Mouse (Mus musculus) forebrain, embryonic 16.5 days (tissue): ENCODE measurements around the gene Slc16a8. TPM values are rescaled to one million over a fixed set of nuclear protein-coding genes. Genes with fewer than 3 reads are reported as not detected.
A peak's percentile ranks its signal among the peaks of the same experiment; 100 is the strongest.

Experiments used
- ATAC-seq: fragments of 200-750 bp; cut with Nextera tagmentation; 2 replicates; pipeline ENCODE4 v1.8.0; 2017; ENCODE audit warnings: mild to moderate bottlenecking, moderate library complexity
- H3K27ac ChIP-seq: fragments of 300-500 bp; sonication (generic); 2 replicates; pipeline ENCODE4 v1.5.1; 2014; ENCODE audit warnings: low read length, control low read depth
- H3K27me3 ChIP-seq: fragments of 300-500 bp; sonication (generic); replicated peaks from 2 replicates; pipeline ENCODE4 v1.6.1; 2014; ENCODE audit warnings: low read length; ENCODE audit not compliant: control insufficient read depth, insufficient read depth
- H3K36me3 ChIP-seq: fragments of 300-500 bp; sonication (generic); 2 replicates; pipeline ENCODE4 v1.6.1; 2014; ENCODE audit not compliant: control insufficient read depth, insufficient read depth
- H3K4me1 ChIP-seq: fragments of 300-500 bp; sonication (generic); replicated peaks from 2 replicates; pipeline ENCODE4 v1.6.1; 2014; ENCODE audit warnings: low read length; ENCODE audit not compliant: control insufficient read depth, insufficient read depth
- H3K4me2 ChIP-seq: fragments of 300-500 bp; sonication (generic); 2 replicates; pipeline ENCODE4 v1.6.1; 2014; ENCODE audit warnings: mild to moderate bottlenecking, low read length, control low read depth
- H3K4me3 ChIP-seq: fragments of 300-500 bp; sonication (generic); replicated peaks from 2 replicates; pipeline ENCODE4 v1.5.1; 2014; ENCODE audit warnings: mild to moderate bottlenecking, low read length, control low read depth
- H3K9ac ChIP-seq: fragments of 300-500 bp; sonication (generic); replicated peaks from 2 replicates; pipeline ENCODE4 v1.6.1; 2014; ENCODE audit warnings: low read depth, low read length, control low read depth
- H3K9me3 ChIP-seq: fragments of 300-500 bp; sonication (generic); 2 replicates; pipeline ENCODE4 v1.6.1; 2016; ENCODE audit warnings: low read length; ENCODE audit not compliant: control insufficient read depth
- WGBS: fragments of 180-500 bp; shearing (Covaris S2); extraction: QIAGEN DNeasy Blood & Tissue Kit; methylation state at CpG from one replicate; pipeline ENCODE4 v1.1.7; 2014; 5-methylcytosine and 5-hydroxymethylcytosine counted together
- polyA plus RNA-seq: library from polyadenylated mRNA; unstranded; fragments of >200 nt; fragmentation: Nextera tagmentation; extraction: Ambion mirVana; gene quantifications from 2 replicates; pipeline ENCODE4 v1.2.1, GENCODE M21; 2015

The Slc16a8 gene
- polyA plus RNA-seq, 1 experiment from 2014 or later, result 0.62 TPM

DNA sequence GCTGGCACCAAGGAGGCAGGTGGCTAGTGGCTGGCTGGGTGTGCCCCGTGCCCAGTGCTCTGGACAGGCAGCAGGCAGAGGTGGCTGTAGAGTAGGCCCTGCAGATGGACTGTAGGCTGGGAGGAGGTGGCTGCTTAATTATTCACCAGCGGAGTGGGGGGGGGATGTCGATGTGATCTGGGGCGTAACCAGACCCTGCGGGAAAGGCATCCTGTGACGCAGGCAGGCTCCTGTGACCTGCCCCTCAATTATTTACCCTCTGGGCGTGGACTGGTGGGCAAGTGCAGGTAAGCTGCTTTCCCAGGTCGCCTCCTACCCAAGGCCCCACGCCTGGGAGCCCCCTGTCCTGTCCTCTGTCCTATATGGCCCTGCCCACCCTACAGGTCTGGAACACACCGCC is 30.8 kb upstream of the Slc16a8 start, which contains the start of gene Baiap2l2:
Gene Baiap2l2, minus strand, starts transcription at position 139 of the 400 bp plus-strand sequence.
- WGBS, result 69% methylated on average over 10 of the region's 10 CpGs
- ATAC-seq, result no peak

GRCm38 (mm10) chr15:79283371-79283770 is 28.8 kb upstream of the Slc16a8 start:
- no peak for ATAC-seq
- no peak overlapping the region for H3K9ac ChIP-seq
- H3K4me2 ChIP-seq, result no peak overlapping the region
- WGBS, result 87% methylated on average over 4 of the region's 4 CpGs
- H3K9me3 ChIP-seq, result no peaks in the 10 kb centered on the region
- H3K27me3 ChIP-seq, result no peaks in the 10 kb centered on the region
- H3K4me1 ChIP-seq, result no peaks in the 10 kb centered on the region
- no peak overlapping the region for H3K4me3 ChIP-seq
- no peaks in the 10 kb centered on the region for H3K36me3 ChIP-seq
- no peak overlapping the region for H3K27ac ChIP-seq

More for the DNA sequence above, 30.8 kb upstream of the Slc16a8 start, which contains the start of gene Baiap2l2:
- no peaks in the 10 kb centered on the region for H3K4me1 ChIP-seq
- H3K9me3 ChIP-seq, result no peaks in the 10 kb centered on the region
- H3K27ac ChIP-seq, result no peak within 1 kb of the TSS
- H3K27me3 ChIP-seq, result no peaks in the 10 kb centered on the region
- H3K4me3 ChIP-seq, result no peak within 1 kb of the TSS
- no peak within 1 kb of the TSS for H3K9ac ChIP-seq
- no peaks in the 10 kb centered on the region for H3K36me3 ChIP-seq
- H3K4me2 ChIP-seq, result no peak within 1 kb of the TSS

- 85% methylated on average over 5 of the region's 5 CpGs for WGBS
- no peak overlapping the region for H3K9ac ChIP-seq
- H3K4me2 ChIP-seq, result no peak overlapping the region
- H3K4me1 ChIP-seq, result no peaks in the 10 kb centered on the region
- no peak overlapping the region for H3K4me3 ChIP-seq
- H3K36me3 ChIP-seq, result no peaks in the 10 kb centered on the region
- no peak overlapping the region for H3K27ac ChIP-seq
- no peaks in the 10 kb centered on the region for H3K9me3 ChIP-seq
- ATAC-seq, result no peak
- no peaks in the 10 kb centered on the region for H3K27me3 ChIP-seq
These were observed 27.9 kb upstream of the Slc16a8 start for GRCm38 (mm10) chr15:79282434-79282833.

- no peak for ATAC-seq
- H3K27ac ChIP-seq, result no peak overlapping the region
- no peak overlapping the region for H3K4me3 ChIP-seq
- H3K9ac ChIP-seq, result no peak overlapping the region
- no peaks in the 10 kb centered on the region for H3K4me1 ChIP-seq
- H3K36me3 ChIP-seq, result no peaks in the 10 kb centered on the region
- H3K4me2 ChIP-seq, result no peak overlapping the region
- no peaks in the 10 kb centered on the region for H3K9me3 ChIP-seq
- H3K27me3 ChIP-seq, result no peaks in the 10 kb centered on the region
- WGBS, result 89% methylated on average over 1 of the region's 1 CpGs
These were observed 26.8 kb upstream of the Slc16a8 start for GRCm38 (mm10) chr15:79281389-79281788.

DNA sequence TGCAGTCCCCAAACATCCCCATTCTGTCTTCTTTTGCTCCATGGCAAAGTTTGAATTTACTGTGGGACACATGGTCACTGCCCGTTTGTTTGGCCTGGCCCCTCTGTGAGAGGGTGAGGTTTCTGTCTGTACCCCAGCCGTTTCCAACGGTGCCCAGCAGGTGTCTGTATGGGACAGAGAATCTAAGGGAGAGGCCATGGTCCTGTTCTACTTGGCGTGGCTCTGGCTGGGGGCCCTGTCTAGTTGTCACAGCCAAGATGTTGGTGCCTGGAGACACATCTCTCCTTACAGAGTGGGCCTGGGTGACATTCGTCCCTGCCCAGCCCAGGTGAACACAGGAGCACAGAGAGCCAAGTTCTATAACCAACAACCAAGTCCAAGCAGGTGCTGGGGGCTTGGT is 26.3 kb upstream of the Slc16a8 start:
- Histone ChIP-seq H3K27me3 (no peaks in the 10 kb centered on the region), H3K4me1 (no peaks in the 10 kb centered on the region), H3K4me2 (no peak overlapping the region), H3K9ac (no peak overlapping the region), H3K9me3 (no peaks in the 10 kb centered on the region), H3K4me3 (no peak overlapping the region), H3K36me3 (no peaks in the 10 kb centered on the region), H3K27ac (no peak overlapping the region)
- 59% methylated on average over 5 of the region's 5 CpGs for WGBS
- ATAC-seq, result no peak

DNA sequence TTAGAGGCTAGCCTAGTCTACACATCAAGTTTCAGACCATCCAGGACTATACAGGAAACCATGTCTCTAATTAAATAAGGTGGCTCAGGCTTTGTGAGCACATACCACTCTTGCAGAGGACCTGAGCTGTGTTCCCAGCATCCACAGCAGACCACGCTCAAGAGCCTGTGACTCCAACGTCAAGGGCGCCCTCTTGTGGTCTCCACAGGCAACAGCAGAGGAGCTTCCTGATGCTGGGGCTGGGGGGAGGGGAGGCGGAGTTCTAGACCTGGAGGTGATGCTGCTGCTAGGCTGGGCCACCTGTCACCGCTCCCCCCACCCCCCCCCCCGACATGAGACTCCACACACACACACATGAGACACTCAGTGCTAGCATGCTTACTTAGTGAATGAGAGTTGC is 25.6 kb upstream of the Slc16a8 start:
- no peak overlapping the region for H3K4me2 ChIP-seq
- ATAC-seq, result no peak
- no peaks in the 10 kb centered on the region for H3K36me3 ChIP-seq
- no peak overlapping the region for H3K27ac ChIP-seq
- 18% methylated on average over 6 of the region's 6 CpGs for WGBS
- no peaks in the 10 kb centered on the region for H3K27me3 ChIP-seq
- no peak overlapping the region for H3K9ac ChIP-seq
- no peak overlapping the region for H3K4me3 ChIP-seq
- H3K9me3 ChIP-seq, result no peaks in the 10 kb centered on the region
- H3K4me1 ChIP-seq, result no peaks in the 10 kb centered on the region

DNA sequence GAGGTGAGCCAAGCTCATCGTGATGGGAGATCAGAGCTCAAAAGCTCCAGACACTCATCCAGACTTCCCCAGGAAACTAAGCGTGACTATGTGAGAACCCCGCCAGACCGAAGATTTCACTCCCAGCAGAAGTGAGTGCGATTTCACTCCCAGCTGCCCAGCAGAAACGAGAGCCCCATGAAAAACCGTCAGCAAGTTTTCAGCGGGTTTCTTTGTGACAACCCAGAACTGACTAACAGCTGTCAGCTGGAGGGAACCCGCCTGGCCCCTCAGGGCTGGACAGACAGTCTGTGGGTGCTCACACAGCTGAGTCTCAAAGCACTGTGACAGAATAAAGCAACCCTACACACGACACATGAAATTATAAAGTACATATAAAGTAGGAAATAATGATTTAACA is 23.2 kb upstream of the Slc16a8 start:
- H3K4me3 ChIP-seq, result no peak overlapping the region
- no peak overlapping the region for H3K27ac ChIP-seq
- no peak overlapping the region for H3K9ac ChIP-seq
- no peak overlapping the region for H3K4me2 ChIP-seq
- H3K9me3 ChIP-seq, result no peaks in the 10 kb centered on the region
- H3K27me3 ChIP-seq, result no peaks in the 10 kb centered on the region
- WGBS, result 68% methylated on average over 10 of the region's 10 CpGs
- no peak for ATAC-seq
- no peaks in the 10 kb centered on the region for H3K4me1 ChIP-seq
- H3K36me3 ChIP-seq, result no peaks in the 10 kb centered on the region

DNA sequence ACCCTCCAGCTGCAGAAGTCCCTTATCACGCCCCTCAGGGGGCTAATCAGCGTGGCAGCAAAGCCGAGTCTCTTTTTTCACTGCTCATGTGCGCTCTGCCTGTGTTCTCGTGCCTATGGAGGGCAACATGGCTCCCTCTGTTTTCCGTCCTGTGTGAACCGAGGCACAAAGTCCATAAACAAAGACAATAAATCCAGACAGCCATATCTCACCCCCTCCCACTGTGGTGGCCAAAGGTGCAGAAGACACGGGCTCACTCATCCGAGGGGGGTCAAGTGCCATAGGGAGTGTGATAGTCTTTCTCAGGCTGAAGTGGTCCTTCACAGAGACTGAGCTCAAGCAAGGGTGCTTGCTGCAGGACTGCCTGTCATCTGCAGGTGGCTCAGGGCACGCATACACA is 18.5 kb upstream of the Slc16a8 start:
- H3K4me3 ChIP-seq, result no peak overlapping the region
- peaks cover 11% of the 10 kb centered on the region for H3K4me1 ChIP-seq
- WGBS, result 67% methylated on average over 10 of the region's 10 CpGs
- no peak for ATAC-seq
- no peak overlapping the region for H3K9ac ChIP-seq
- H3K27ac ChIP-seq, result no peak overlapping the region
- no peak overlapping the region for H3K4me2 ChIP-seq
- no peaks in the 10 kb centered on the region for H3K9me3 ChIP-seq
- H3K27me3 ChIP-seq, result no peaks in the 10 kb centered on the region
- H3K36me3 ChIP-seq, result no peaks in the 10 kb centered on the region

- WGBS, result 14% methylated on average over 17 of the region's 17 CpGs
- H3K9me3 ChIP-seq, result no peaks in the 10 kb centered on the region
- H3K4me3 ChIP-seq, result peak overlapping the region; percentile 51
- H3K36me3 ChIP-seq, result no peaks in the 10 kb centered on the region
- H3K4me2 ChIP-seq, result peak overlapping the region; percentile 97
- peak; percentile 27; the same call in 1 of the 2 replicates for ATAC-seq
- H3K27me3 ChIP-seq, result no peaks in the 10 kb centered on the region
- H3K4me1 ChIP-seq, result peaks cover 11% of the 10 kb centered on the region
- no peak overlapping the region for H3K27ac ChIP-seq
- peak overlapping the region; percentile 47 for H3K9ac ChIP-seq
These were observed 16.7 kb upstream of the Slc16a8 start for GRCm38 (mm10) chr15:79271124-79271746.
